Mouse (Mus musculus): Measurements from ENCODE around the gene Plxna4.

Gene Plxna4

DNA sequence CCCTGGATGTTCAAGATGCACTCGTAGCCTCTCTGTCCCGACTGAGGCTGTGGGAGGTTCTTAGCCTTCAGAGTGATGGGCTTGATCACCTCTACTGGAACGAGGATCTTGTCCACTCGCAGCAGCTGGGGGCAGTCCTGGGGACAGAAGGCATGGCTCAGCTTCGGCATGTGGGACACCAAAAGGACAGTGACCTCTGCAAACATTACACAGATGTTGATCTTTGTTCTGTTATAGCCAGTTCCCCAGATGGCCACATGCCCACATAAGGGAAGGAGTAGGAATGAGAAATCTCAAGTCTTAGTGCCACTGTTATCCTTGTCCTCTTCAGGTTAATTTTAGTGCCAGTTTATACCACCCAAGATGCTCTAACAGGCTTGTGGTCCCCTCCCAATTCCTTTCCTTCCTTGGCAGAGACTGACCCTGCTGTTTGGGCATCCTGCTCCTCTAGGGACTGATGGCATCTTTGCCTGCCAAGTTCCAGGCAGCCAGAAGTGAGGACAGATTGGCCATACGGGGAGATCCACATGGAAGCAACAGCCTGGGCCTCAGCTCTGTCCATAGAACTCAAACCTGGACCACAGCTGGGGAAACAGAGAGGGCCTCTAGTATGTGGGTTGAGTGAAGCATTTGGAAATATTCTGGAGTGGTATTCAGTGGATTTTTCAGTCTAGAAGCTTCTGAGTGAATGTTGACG lies 363.8 kb downstream of the Plxna4 start:
- DNase-seq: no peak

DNA sequence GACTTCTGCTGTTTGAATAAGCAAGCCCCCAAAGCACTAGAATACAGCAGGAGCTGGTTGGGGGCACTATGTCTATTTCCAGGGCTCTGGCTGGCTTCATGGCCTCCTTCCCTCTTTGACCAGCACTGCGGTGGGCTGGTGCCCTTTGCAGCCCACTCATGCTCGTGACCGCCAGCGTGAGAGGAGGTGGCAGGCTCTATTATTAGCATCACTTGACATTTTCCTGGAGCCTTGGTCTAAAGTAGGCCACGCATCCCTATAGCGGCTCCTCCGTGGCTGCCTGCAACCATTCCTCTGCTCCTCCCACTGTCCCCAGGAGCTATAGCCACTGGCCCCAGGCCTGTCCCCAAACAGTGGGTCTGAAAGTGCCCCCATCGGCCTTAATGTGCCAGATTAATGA lies 367.2 kb downstream of the Plxna4 start:
- no peak for DNase-seq

GRCm38 (mm10) chr6:32218544-32218943 lies 369.4 kb downstream of the Plxna4 start:
- no peak for DNase-seq

DNA sequence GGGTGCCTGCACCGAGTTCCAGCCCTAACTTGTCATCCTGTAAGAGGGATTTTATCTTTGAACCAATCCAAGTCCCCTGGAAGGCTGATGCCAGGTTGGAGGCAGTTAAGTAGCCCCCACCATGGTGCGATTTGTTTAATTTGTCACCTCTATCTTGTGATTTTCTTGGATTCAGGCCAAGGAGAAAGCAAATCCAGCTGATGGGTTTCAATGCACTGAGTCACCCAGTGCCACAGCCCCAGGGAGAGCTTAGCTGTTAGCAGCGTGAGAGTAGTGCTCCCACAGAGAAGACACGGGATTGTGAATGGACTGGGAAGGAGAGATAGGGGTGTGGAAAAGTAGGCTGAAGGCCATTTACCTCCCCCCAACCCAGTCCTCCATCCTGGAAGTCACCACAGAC lies 375.6 kb downstream of the Plxna4 start:
- DNase-seq: no peak

GRCm38 (mm10) chr6:32210139-32210538 lies 377.9 kb downstream of the Plxna4 start:
- peak; percentile 40 for DNase-seq

GRCm38 (mm10) chr6:32208951-32209350 lies 379.0 kb downstream of the Plxna4 start:
- DNase-seq: no peak

- no peak for DNase-seq
These were observed 383.7 kb downstream of the Plxna4 start for GRCm38 (mm10) chr6:32204253-32204652.

- DNase-seq: peak; percentile 16
These were observed 384.6 kb downstream of the Plxna4 start for GRCm38 (mm10) chr6:32203389-32203788.

DNA sequence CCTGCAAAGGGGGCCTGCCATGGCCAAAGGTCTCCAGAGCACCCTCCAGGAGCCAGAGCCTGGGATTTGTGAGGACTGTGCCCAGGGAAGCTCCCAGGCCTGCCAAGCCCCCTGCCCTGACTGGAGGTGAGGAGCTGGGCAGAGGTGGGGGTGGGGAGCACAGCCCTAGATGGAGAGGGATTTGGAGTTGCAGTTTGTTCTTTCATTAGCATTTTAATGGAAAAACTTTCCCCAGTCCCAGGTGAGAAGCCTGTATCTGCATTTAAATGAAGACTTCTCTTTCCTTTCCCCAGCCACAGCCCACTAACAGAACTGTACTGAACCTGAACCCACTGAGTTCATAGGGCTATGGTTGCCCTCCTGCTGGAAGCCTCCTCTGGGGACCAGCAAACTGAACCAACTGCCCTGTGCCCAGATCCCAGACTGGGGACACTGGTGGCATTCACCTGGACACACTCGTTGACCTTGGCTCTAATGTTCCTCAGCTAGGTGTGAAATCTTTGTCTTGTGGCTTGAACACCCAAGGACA lies 385.3 kb downstream of the Plxna4 start:
- peak; percentile 31 for DNase-seq

DNA sequence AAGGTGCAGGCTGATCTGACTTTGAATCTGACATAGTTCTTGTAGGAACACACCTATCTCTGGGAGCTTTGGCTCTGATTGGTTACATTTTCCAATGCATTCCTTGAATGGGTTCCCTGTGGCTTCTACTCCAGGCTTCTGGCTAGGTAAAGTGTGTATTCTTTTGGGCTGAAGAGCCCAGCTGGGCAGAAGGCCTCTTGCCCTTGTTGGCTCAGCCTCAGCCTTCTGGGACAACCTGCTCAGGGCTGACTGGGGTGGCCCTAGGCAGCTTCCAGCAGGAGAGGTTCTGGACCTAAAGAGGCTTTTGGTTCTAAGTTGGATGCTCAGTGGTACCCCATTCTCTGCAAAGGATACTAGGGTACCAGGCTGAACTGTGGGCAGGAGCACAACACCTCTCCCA lies 386.5 kb downstream of the Plxna4 start:
- no peak for DNase-seq

DNA sequence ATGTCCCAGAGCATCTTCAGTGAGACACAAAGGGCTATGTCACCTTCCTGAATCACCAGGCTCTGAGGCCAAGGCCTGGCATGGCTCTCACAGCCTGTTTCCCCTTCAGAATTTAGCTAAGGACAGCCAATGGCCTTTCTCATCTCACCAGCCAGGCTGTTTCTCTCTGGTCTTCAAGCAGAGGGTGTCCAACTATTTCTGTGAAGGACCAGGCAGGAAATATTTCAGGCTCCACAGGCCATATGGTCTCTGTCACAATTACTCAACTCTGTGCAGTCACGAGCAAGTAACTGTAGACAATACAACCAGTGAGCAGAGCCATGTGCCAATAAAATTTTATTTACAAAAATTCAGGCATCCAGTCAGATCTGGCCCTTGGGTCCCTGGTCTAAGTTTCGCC lies 388.4 kb downstream of the Plxna4 start:
- DNase-seq: peak; percentile 25

GRCm38 (mm10) chr6:32196913-32197312 lies 391.1 kb downstream of the Plxna4 start:
- no peak for DNase-seq

GRCm38 (mm10) chr6:32193046-32193445 lies 394.9 kb downstream of the Plxna4 start:
- no peak for DNase-seq

- no peak for DNase-seq
These were observed 403.5 kb downstream of the Plxna4 start for GRCm38 (mm10) chr6:32184402-32184985.

DNA sequence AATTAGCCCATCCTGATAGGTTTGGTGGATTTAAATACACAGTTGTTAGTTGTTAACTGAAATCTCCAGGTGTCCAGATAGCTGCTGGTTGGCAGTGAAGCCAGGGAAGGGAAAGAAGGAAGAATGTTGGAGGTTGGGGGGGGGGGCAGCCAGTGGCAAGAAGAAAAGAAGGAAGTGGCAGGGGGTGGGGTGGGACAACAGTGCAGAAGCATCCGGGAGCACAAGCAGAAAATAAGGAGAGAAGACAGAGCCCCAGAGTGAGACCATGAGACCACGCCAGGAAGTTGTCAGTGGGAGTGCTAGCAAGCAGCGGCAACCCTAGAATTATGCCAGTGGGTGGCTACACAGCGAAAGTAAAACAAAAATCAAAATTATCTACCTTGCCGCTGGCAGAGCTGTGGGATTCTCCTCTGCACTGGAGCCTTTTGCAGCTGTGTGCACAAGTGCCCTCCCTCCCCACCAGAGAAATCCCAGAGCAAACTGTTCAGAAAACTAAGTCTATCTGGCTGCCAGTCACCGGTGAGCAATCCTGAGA lies 404.3 kb downstream of the Plxna4 start:
- no peak for DNase-seq

DNA sequence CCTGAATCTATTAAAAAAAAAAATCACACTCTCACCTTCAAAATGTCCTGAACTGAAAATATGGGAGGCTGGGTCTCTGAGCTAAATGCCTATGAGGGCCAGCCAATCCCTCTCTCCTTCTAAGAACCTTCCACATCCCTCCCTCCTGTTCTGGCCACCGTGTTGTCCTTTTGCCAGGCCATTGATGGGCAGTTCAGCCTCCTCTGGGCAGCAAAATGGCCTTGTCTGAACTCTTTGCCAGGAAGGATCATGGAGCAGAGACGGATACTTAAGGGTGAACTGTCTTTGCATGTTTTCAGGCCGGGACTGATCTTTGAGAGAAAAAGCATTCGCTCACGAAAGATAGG lies 408.0 kb downstream of the Plxna4 start:
- DNase-seq: no peak

DNA sequence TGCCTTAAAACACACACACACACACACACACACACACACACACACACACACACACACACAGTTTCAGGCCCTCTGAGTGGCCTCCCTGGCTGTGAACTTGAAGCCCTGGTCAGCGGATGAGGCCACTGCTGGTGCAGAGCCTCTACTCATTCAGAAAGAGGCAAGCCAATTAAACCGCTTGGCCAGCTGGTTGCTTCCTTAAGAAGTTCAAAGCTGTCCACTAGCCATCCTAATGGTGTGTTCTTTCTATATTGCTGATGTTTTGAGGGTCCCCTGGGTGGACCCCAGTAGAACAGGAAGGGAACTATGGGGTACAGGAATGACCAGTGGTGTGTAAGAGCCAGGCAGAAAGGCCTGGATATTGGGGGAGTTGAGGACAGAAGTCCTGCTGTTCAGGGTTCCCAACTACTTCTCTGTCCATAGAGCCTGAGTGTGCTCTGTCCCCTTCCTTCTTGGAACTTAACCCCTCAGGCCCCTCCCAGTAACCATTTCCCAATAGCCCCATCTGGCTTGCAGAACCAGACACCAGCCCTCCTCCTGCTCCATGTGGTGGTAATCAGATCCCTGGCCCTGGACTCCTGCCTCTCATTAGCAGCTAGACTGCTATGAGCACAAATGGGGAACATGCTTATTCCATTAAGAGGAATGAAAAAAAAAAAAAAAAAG lies 408.5 kb downstream of the Plxna4 start:
- DNase-seq: no peak

DNA sequence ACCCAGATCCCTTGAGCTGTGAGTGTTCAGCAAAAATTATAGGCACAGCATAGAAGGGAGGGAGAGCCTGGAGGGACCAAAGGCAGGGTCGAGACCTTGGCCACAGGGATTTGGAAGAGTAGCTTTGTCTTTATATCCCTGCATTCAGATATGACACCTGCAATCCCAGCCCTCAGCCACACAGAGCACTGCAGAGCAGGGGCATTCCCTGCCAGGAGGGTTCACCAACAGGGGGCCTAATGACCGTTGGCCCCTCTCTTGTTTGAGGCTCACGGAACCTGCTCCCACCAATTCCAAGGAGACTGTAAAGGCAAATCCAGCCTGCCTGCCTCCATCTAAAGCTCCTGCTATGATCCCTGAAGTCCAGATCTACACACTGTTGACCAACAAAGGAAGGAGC lies 410.1 kb downstream of the Plxna4 start:
- no peak for DNase-seq

GRCm38 (mm10) chr6:32167725-32168124 lies 420.3 kb downstream of the Plxna4 start:
- no peak for DNase-seq

GRCm38 (mm10) chr6:32160370-32160769 lies 427.6 kb downstream of the Plxna4 start:
- no peak for DNase-seq

GRCm38 (mm10) chr6:32159931-32160330 lies 428.1 kb downstream of the Plxna4 start:
- no peak for DNase-seq

DNA sequence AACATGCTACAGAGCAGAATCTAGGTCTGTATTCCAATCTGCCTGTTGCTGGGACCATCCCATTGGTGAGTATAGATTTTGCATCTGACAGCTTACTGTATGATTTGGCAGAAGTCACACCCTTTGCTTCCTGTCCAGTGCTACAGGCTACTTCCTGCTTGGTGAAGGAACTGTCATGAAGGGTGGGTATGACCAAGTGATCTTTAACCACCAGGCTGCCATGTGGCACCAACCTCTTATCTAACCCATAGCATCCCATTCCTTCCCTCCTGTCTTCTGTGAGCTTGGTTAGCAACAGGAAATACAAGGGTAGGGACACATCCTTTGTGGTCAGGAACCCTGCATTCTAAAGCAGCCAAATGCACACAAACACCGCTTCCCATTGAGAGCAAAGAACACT lies 429.6 kb downstream of the Plxna4 start:
- no peak for DNase-seq

GRCm38 (mm10) chr6:32153170-32153569 lies 434.8 kb downstream of the Plxna4 start:
- no peak for DNase-seq

GRCm38 (mm10) chr6:32150836-32151235 lies 437.2 kb downstream of the Plxna4 start:
- no peak for DNase-seq
